Mouse (Mus musculus) MEL-GATA-1-ER (cell line): ENCODE results near the gene Gm20388.
"Not testable (repeated sequence)": the region's sequence is repeated elsewhere in the genome, so short reads cannot be mapped to it uniquely, and the experiment has no call there.

ENCODE experiments used
- DNase-seq: peaks from one replicate; pipeline ENCODE4 v3.0.0-alpha.2; 2012; ENCODE audit warnings: low read depth; ENCODE audit errors: extremely low read depth

Gene Gm20388

DNA sequence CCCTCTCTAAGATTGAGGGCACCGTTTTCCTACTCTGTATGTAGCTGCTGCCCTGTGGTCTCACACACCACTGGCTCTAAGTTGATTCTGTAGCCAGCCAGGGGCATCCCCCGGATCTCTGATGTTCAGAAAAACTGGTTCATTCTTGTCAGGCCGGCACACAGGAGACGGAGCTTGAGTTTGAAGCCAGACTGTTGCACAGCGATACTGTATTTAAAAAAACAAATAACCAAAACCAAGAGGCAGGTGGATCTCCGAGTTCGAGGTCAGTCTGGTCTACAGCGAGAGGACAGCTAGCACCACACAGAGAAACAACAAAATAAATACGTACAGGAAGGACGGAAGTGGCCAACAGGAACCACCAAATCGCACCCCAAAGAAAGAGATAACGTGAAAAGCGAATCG, 3154.2 kb downstream of the Gm20388 start:
- DNase-seq: no peak

GRCm38 (mm10) chr8:123065214-123066100, 3154.8 kb downstream of the Gm20388 start:
- DNase-seq: peak; percentile 88

- DNase-seq: no peak
These were observed 3155.6 kb downstream of the Gm20388 start for GRCm38 (mm10) chr8:123066101-123066683.

- DNase-seq: no peak
These were observed 3160.5 kb downstream of the Gm20388 start for GRCm38 (mm10) chr8:123071176-123071575.

- peak; percentile 55 for DNase-seq
These were observed 3166.6 kb downstream of the Gm20388 start for GRCm38 (mm10) chr8:123077213-123077612.

GRCm38 (mm10) chr8:123082993-123083392, 3172.4 kb downstream of the Gm20388 start:
- DNase-seq: no peak

DNA sequence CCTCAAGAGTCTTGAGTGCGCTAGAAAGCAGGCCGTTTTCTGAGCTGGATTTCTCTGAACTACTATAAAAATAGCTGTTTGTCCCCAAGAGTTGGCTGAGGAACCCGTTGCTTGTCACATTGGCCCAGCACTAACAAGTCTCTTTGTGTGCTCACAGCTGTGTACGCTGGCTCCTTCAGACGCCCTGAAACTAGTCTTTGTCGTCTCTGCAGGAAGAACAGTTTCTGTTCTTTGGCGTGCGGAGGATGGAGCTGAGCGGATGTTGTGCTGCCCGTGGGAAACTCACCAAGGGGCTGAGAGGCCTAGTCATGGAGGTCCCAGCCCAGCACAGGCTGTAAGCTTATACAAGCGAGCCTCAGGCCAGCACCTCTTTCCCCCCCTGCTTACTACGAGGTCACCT, 3173.0 kb downstream of the Gm20388 start:
- no peak for DNase-seq

DNA sequence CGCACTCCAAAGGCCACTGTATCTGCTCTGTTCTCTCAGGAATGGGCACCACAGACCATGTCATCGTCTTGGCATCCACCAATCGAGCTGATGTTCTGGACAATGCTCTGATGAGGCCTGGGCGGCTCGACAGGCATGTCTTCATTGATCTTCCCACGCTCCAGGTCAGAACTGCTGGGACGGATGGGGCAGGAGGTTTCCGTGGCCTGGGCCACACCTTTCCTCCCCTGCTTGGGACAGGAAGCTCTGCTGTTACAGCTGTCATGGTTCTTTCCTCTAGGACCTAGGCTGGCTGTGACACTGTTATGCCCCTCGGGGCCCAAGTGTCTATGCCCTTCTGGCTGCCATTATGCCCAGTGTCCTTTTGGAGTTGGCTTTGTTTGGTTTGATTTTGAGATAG, 3176.6 kb downstream of the Gm20388 start:
- DNase-seq: no peak

DNA sequence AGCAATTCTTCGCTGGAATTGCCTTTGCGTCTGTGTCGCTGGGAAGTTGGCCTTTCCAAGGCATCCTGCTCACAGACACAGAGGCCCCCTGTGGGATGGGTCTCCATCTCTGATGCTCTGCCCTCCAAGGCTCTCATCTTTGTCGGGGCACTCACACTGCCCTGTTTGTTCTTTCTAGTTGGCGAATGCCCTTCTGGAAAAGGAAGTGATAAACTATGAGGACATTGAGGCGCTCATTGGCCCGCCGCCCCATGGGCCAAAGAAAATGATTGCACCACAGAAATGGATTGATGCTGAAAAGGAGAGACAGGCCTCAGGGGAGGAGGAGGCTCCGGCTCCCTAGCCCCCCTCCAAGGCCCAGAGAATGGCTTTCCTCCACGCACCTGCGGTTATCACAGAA, 3186.6 kb downstream of the Gm20388 start:
- DNase-seq: no peak

DNA sequence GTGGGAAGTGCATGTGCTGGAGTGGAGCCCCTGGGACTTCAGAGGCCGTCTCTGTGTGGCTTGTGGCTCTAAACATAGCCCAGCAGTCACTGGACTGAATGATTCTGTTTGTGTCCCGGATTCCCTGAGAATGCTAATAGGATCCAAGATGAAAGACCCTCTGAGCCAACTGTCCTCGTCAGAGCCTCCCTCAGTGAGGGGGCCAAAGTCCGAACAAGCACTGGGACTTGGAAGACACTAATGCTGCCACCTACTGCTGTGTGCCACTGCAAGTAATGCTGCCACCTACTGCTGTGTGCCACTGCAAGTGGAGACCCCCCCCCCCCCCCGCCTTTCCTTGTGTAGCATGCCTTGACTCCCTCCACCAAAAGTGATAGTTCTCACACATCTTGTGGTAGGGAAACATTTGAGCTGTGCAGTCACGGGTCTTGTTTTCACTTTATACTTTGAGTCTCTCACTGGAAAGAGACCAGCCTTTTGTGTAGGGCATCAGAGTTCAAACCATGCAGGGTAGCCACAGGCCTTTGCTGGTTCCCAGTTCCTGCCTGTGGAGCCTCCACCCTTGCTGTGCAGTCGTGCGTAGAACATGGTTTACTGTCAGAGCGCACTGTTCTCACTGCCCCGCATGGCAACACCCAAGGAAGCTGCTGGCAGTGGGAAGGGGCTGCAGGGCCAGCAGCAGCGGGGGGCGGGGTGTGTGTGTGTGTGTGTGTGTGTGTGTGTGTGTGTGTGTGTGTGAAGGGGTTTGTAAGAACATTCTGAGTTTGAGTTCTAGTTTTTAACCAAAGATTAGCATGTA, 3187.3 kb downstream of the Gm20388 start:
- DNase-seq: no peak

- DNase-seq: no peak
These were observed 3189.6 kb downstream of the Gm20388 start for GRCm38 (mm10) chr8:123100288-123100687.

GRCm38 (mm10) chr8:123101244-123101643, 3190.6 kb downstream of the Gm20388 start:
- no peak for DNase-seq

DNA sequence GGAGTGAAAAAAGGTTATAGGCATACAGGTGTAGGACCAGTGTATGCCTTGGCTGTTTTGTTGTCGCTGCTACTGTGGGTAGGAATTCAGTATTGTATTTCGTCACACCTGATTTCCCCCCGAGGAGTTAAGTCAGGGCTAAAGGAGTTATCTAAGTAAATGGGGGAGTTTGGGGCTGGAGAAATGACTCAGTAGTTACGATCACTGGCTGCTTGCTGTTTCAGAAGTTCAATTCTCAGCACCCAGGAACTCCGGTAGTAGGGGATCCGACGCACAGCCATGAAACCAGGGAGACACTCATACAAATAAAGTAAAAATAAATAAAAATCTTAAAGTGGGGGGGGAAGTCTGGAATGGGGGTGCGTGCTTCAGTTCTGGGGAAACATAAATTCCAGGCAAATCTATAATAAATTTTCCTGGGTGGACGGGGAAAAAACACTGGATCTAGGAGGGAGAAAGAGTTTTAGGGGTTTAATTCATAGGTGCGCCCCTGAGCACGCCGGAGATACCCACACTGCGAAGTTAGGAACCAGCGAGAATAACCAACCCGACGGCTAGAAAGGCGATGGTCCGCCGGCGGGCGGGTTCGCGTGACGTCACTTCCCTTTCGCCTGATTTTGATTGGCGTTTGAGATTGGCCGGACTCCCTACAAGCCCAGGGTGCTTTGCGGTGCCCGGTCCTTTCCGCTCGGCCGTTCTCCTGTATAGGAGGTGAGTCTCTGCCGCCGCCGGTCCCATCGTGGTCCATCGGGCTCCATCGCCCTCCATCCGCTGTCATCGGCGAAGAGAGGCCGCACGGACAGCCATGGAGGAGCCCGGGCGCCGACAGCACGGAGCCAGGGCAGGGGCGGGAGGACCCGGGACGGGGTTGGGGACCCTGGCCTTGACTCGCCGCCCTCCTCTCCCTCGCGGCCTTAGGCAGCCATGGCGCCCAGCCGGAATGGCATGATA, 3191.4 kb downstream of the Gm20388 start, which contains the start of gene Rpl13:
Gene Rpl13, plus strand, starts transcription at position 616 of the 951 bp plus-strand sequence.
- peak; percentile 90 for DNase-seq

GRCm38 (mm10) chr8:123102855-123103254, 3192.2 kb downstream of the Gm20388 start:
- not testable (repeated sequence) for DNase-seq

DNA sequence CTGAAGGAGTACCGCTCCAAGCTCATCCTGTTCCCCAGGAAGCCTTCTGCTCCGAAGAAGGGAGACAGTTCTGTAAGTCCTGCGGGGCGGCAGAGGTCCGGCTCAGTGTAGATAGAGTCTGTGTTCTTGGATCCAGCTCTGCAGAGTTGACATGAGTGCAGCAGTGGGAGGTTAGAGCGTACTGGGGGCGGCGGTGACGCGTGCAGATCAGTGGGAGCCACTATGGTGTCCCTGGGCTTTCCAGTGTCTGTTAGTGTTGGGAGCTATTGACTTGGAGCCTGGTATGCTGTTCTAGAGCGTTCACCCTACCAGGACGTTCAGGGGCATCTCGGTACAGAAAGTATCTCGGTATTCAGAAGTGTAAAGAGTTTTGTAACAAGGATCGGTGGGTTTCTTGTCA, 3192.6 kb downstream of the Gm20388 start:
- DNase-seq: no peak

DNA sequence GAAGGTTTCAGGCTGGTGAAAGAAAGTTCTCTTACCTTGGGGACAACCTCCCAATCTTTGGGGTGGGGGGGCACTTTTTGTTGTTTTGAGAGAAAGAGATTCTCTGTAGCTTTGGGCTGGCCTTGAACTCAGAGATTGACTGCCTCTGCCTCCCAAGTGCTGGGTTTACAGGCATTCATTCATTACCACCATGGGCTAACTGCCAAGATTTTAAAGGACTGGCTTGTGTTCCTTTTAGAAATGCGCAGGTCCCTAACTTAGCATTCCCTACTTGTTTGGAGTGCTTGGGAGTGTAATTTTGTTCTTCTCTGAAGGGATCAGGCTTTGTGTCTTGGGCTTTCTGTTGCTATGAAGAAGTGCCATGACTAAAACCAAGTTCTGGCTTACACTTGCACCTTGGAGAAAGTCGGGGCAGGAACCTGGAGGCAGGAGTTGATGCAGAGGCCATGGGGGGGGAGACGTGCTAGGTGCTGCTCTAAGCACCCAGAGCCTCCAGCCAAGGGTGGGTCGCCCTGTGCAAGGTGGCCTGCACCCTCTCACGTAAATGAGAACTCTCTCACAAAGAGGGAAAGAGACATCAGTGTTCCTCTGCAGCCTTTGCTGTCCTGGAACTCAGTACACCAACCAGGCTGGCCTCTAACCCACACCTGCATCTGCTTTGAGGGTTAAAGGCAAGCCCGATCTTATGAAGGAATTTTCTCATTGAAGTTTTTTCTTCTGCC, 3193.6 kb downstream of the Gm20388 start:
- DNase-seq: no peak

DNA sequence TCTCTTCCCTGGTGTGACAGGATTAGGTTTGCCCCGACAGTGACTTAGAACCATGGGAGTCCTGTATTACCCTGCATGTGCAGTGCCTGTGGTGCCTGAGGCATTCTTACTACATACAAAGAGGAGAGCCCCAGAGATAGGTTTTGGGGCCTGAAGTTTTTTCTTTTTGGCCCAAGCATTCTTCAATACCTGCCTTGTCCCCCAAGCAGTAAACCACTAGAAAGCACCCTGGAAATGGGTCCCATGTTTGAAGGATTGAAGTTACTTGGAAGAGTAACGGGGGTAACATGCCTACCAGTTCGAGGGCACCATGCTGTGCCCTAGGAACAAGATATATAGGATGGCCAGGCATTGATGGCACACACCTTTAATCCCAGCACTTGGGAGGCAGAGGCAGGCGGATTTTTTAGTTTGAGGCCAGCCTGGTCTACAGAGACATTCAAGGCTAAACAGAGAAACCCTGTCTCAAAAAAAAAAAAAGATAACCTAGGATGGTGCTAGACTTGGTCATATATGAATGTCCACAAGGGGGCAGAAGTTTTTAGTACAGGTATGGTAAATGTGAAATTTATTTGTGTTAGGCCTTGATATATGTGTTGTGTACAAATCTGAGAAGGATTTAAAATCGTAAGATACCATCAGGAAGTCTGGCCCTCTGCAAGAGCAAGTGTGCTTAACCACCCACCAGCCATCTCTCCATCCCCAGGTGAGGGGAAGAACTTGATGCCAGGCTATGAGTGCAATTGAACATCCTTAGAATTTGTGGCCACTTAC, 3195.1 kb downstream of the Gm20388 start:
- DNase-seq: peak; percentile 72

- DNase-seq: no peak
These were observed 3195.9 kb downstream of the Gm20388 start for GRCm38 (mm10) chr8:123106531-123106930.

DNA sequence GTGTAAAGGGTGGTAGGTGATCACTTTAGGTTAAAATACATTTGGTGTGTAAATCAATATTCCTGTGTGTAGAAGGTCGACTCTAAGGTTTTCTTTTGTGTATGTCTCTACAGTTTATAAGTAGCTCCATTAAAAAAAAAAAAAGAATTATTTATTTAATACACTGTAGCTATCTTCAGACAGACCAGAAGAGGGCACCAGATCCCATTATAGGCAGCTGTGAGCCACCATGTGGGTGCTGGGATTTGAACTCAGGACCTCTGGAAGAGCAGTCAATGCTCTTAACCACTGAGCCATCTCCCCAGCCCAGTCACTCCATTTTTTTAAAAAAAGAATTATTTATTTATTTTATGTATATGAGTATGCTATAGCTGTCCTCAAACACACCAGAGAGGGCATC, 3197.4 kb downstream of the Gm20388 start:
- DNase-seq: no peak
